Mouse (Mus musculus): ENCODE measurements at regions not wholly inside any gene's neighbourhood (a gene's known extent, or its start where the extent isn't known, plus 50 kb on each side); places are given as distances from the start of the nearest gene placed in this dataset.

DNA sequence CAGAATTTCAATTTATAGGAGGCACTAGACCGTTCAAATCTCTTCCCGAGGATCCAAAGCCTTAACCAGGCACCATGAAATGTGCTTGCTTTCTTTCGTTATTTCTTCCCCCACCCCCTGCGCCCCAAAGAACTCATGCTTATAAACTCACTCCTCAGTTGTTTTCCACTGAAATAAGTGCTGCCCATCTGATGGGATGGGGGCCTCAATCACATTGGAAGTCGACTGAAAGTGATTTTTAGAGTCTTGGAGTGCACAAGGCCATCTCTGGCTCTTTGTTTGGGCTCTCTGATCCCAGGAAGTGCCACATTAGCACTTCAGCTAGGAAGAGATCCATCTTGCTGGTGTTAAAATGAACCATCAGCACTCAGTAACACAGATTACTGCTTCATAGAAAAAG is 484.3 kb downstream of the Nedd1 start:
- TF ChIP-seq POLR2A (IDR thresholded peaks at IDR 0.05; ENCODE audit: low read depth, low read length) (no peak), CTCF (IDR thresholded peaks at IDR 0.05; ENCODE audit: extremely low read depth, insufficient read length, insufficient replicate concordance, low read depth, low read length) (no peak)
